Mouse (Mus musculus) hindbrain, embryonic 11.5 days (tissue): ENCODE measurements around the gene Tmem255a. TPM values are rescaled to one million over a fixed set of nuclear protein-coding genes. Genes with fewer than 3 reads are reported as not detected.

Source experiments
- ATAC-seq: fragments of 200-750 bp; cut with Nextera tagmentation; 2 replicates; pipeline ENCODE4 v1.8.0; 2017; ENCODE audit warnings: mild to moderate bottlenecking, moderate TSS enrichment, moderate library complexity; ENCODE audit not compliant: low FRiP score
- DNase-seq: peaks from one replicate; pipeline ENCODE4 v3.0.0-alpha.2; 2015; ENCODE audit warnings: low spot score
- H3K27ac ChIP-seq: fragments of 300-500 bp; sonication (generic); 2 replicates; pipeline ENCODE4 v1.5.1; 2014; ENCODE audit warnings: mild to moderate bottlenecking, low read depth, low read length
- H3K27me3 ChIP-seq: fragments of 300-500 bp; sonication (generic); 2 replicates; pipeline ENCODE4 v1.6.1; 2014; ENCODE audit warnings: mild to moderate bottlenecking, low read length, moderate library complexity, mixed read lengths; ENCODE audit not compliant: control insufficient read depth, insufficient read depth
- H3K36me3 ChIP-seq: fragments of 300-500 bp; sonication (generic); 2 replicates; pipeline ENCODE4 v1.6.1; 2014; ENCODE audit warnings: mild to moderate bottlenecking, low read length, moderate library complexity, mixed read lengths; ENCODE audit not compliant: control insufficient read depth, insufficient read depth
- H3K4me1 ChIP-seq: fragments of 300-500 bp; sonication (generic); replicated peaks from 2 replicates; pipeline ENCODE4 v1.6.1; 2014; ENCODE audit warnings: low read length, mixed read lengths; ENCODE audit not compliant: control insufficient read depth, insufficient read depth
- H3K4me2 ChIP-seq: fragments of 300-500 bp; sonication (generic); replicated peaks from 2 replicates; pipeline ENCODE4 v1.6.1; 2014; ENCODE audit warnings: mild to moderate bottlenecking, low read depth, low read length
- H3K4me3 ChIP-seq: fragments of 300-500 bp; sonication (generic); 2 replicates; pipeline ENCODE4 v1.5.1; 2014; ENCODE audit warnings: low read depth, low read length
- H3K9ac ChIP-seq: fragments of 300-500 bp; sonication (generic); 2 replicates; pipeline ENCODE4 v1.6.1; 2014; ENCODE audit warnings: low read depth, low read length
- H3K9me3 ChIP-seq: fragments of 300-500 bp; sonication (generic); 2 replicates; pipeline ENCODE4 v1.6.1; 2016; ENCODE audit warnings: low read length; ENCODE audit not compliant: control insufficient read depth
- WGBS: fragments of 180-500 bp; shearing (Covaris S2); extraction: QIAGEN DNeasy Blood & Tissue Kit; methylation state at CpG from one replicate; pipeline ENCODE4 v1.1.7; 2014; 5-methylcytosine and 5-hydroxymethylcytosine counted together
- polyA plus RNA-seq: library from polyadenylated mRNA; unstranded; fragments of >200 nt; fragmentation: Nextera tagmentation; extraction: Ambion mirVana; gene quantifications from 2 replicates; pipeline ENCODE4 v1.2.1, GENCODE M21; 2014

Tmem255a gene
- 19.7 and 20.6 TPM in 2 replicates for polyA plus RNA-seq

- ATAC-seq: peak; percentile 67
- H3K4me1 ChIP-seq: no peaks in the 10 kb centered on the region
- 21% methylated on average over 26 of the region's 27 CpGs for WGBS
- H3K4me2 ChIP-seq: peak within 1 kb of the TSS; percentile 69
- no peaks in the 10 kb centered on the region for H3K27me3 ChIP-seq
- H3K4me3 ChIP-seq: peak within 1 kb of the TSS; percentile 27
- H3K9ac ChIP-seq: no peak within 1 kb of the TSS
- no peak within 1 kb of the TSS for H3K27ac ChIP-seq
- peak; percentile 47 for DNase-seq
- no peaks in the 10 kb centered on the region for H3K9me3 ChIP-seq
- no peaks in the 10 kb centered on the region for H3K36me3 ChIP-seq
These were observed at the start of gene Tmem255a for GRCm38 (mm10) chrX:38251851-38252571. Gene Tmem255a (minus strand): TSS chrX:38252439.

- 41% methylated on average over 2 of the region's 2 CpGs for WGBS
- H3K9me3 ChIP-seq: no peaks in the 10 kb centered on the region
- no peaks in the 10 kb centered on the region for H3K36me3 ChIP-seq
- no peak overlapping the region for H3K9ac ChIP-seq
- H3K27ac ChIP-seq: no peak overlapping the region
- DNase-seq (no peak), ATAC-seq (no peak)
- H3K4me2 ChIP-seq: no peak overlapping the region
- H3K4me1 ChIP-seq: no peaks in the 10 kb centered on the region
- H3K4me3 ChIP-seq: no peak overlapping the region
- no peaks in the 10 kb centered on the region for H3K27me3 ChIP-seq
These were observed 7.4 kb upstream of the Tmem255a start for GRCm38 (mm10) chrX:38259610-38260009.

- ATAC-seq: peak; percentile 43
These were observed 1.8 kb downstream of the Tmem255a start for GRCm38 (mm10) chrX:38250352-38250950.

GRCm38 (mm10) chrX:38249640-38250351 is 2.4 kb downstream of the Tmem255a start:
- Histone ChIP-seq H3K36me3 (no peaks in the 10 kb centered on the region), H3K4me2 (no peak overlapping the region), H3K9ac (no peak overlapping the region), H3K27me3 (no peaks in the 10 kb centered on the region), H3K4me1 (no peaks in the 10 kb centered on the region), H3K27ac (no peak overlapping the region), H3K9me3 (no peaks in the 10 kb centered on the region), H3K4me3 (no peak overlapping the region)
- 16% methylated on average over 16 of the region's 16 CpGs for WGBS
- peak; percentile 76 for DNase-seq
- peak; percentile 50; the same call in 1 of the 2 replicates for ATAC-seq

More at GRCm38 (mm10) chrX:38250352-38250950, 1.8 kb downstream of the Tmem255a start:
- Histone ChIP-seq H3K4me3 (0 out of 2 replicates have a peak overlapping the region, but pooled peaks have one; percentile 13), H3K27me3 (no peaks in the 10 kb centered on the region), H3K4me1 (no peaks in the 10 kb centered on the region), H3K36me3 (no peaks in the 10 kb centered on the region), H3K4me2 (peak overlapping the region; percentile 69), H3K27ac (no peak overlapping the region), H3K9me3 (no peaks in the 10 kb centered on the region), H3K9ac (no peak overlapping the region)
- peak; percentile 32 for DNase-seq
- WGBS: 18% methylated on average over 17 of the region's 18 CpGs

- Histone ChIP-seq H3K4me2 (no peak overlapping the region), H3K4me3 (no peak overlapping the region), H3K4me1 (no peaks in the 10 kb centered on the region), H3K27me3 (no peaks in the 10 kb centered on the region), H3K36me3 (no peaks in the 10 kb centered on the region), H3K27ac (no peak overlapping the region), H3K9me3 (no peaks in the 10 kb centered on the region), H3K9ac (no peak overlapping the region)
- DNase-seq (no peak), ATAC-seq (no peak)
- WGBS: 23% methylated on average over 5 of the region's 5 CpGs
These were observed 4.6 kb downstream of the Tmem255a start for GRCm38 (mm10) chrX:38247601-38248000.

GRCm38 (mm10) chrX:38247108-38247507 is 5.1 kb downstream of the Tmem255a start:
- Histone ChIP-seq H3K9ac (no peak overlapping the region), H3K27me3 (no peaks in the 10 kb centered on the region), H3K9me3 (no peaks in the 10 kb centered on the region), H3K4me1 (no peaks in the 10 kb centered on the region), H3K36me3 (no peaks in the 10 kb centered on the region), H3K27ac (no peak overlapping the region), H3K4me3 (no peak overlapping the region), H3K4me2 (no peak overlapping the region)
- no peak for ATAC-seq
- 28% methylated on average over 6 of the region's 6 CpGs for WGBS
- no peak for DNase-seq

- H3K4me3 ChIP-seq: no peak overlapping the region
- H3K9me3 ChIP-seq: no peaks in the 10 kb centered on the region
- 23% methylated on average over 2 of the region's 2 CpGs for WGBS
- DNase-seq (peak; percentile 52), ATAC-seq (no peak)
- H3K9ac ChIP-seq: no peak overlapping the region
- no peaks in the 10 kb centered on the region for H3K36me3 ChIP-seq
- H3K4me2 ChIP-seq: no peak overlapping the region
- H3K27me3 ChIP-seq: no peaks in the 10 kb centered on the region
- no peaks in the 10 kb centered on the region for H3K4me1 ChIP-seq
- H3K27ac ChIP-seq: no peak overlapping the region
These were observed 14.5 kb downstream of the Tmem255a start for GRCm38 (mm10) chrX:38237731-38238130.

GRCm38 (mm10) chrX:38229888-38230287 is 22.4 kb downstream of the Tmem255a start:
- H3K27me3 ChIP-seq: no peaks in the 10 kb centered on the region
- H3K27ac ChIP-seq: no peak overlapping the region
- H3K36me3 ChIP-seq: no peaks in the 10 kb centered on the region
- no peak overlapping the region for H3K4me3 ChIP-seq
- no peak for ATAC-seq
- H3K9me3 ChIP-seq: no peaks in the 10 kb centered on the region
- H3K4me2 ChIP-seq: no peak overlapping the region
- DNase-seq: no peak
- 89% methylated on average over 1 of the region's 1 CpGs for WGBS
- H3K4me1 ChIP-seq: no peaks in the 10 kb centered on the region
- no peak overlapping the region for H3K9ac ChIP-seq
